Mouse (Mus musculus) ES-E14 (cell line): Measurements from ENCODE around the gene Parvg. TPM values are rescaled to one million over a fixed set of nuclear protein-coding genes. Genes with fewer than 3 reads are reported as not detected.

Source experiments
- DNase-seq: peaks from one replicate; pipeline ENCODE4 v3.0.0-alpha.2; 2013; ENCODE audit warnings: low read depth, low spot score
- H3K27ac ChIP-seq: 2 replicates; pipeline ENCODE4 v1.5.1; 2012; ENCODE audit warnings: low read depth, mild to moderate bottlenecking, low read length, moderate library complexity, mixed read lengths; ENCODE audit not compliant: poor library complexity, insufficient read depth, severe bottlenecking
- H3K36me3 ChIP-seq: 2 replicates; pipeline ENCODE4 v1.6.1; 2012; ENCODE audit warnings: mild to moderate bottlenecking, low read length, moderate library complexity, mixed read lengths; ENCODE audit not compliant: control insufficient read depth, poor library complexity, insufficient read depth, severe bottlenecking
- H3K4me1 ChIP-seq, 2 experiments: fragments of 150-350 bp in 1 of 2; sonication (generic) in 1 of 2; 2 replicates each; pipeline ENCODE4 v1.6.1; 2012; ENCODE audit warnings: low read length in 2 of 2, mild to moderate bottlenecking in 1 of 2, mixed read lengths in 1 of 2; ENCODE audit not compliant: control insufficient read depth in 2 of 2, insufficient read depth in 2 of 2, poor library complexity in 1 of 2
- H3K4me3 ChIP-seq, 2 experiments: fragments of 150-350 bp in 1 of 2; sonication (generic) in 1 of 2; 2 replicates each; pipeline ENCODE4 v1.5.1; 2012; ENCODE audit warnings: low read length in 2 of 2, low read depth in 1 of 2, mild to moderate bottlenecking in 1 of 2, mixed read lengths in 1 of 2; ENCODE audit not compliant: insufficient read depth in 1 of 2, poor library complexity in 1 of 2, severe bottlenecking in 1 of 2
- H3K9ac ChIP-seq: 2 replicates; pipeline ENCODE4 v1.6.1; 2012; ENCODE audit warnings: low read depth, mild to moderate bottlenecking, low read length, mixed read lengths; ENCODE audit not compliant: poor library complexity, insufficient read depth, severe bottlenecking
- H3K9me3 ChIP-seq: fragments of 150-350 bp; sonication (generic); 2 replicates; pipeline ENCODE4 v1.6.1; 2012; ENCODE audit warnings: low read depth, mild to moderate bottlenecking, low read length; ENCODE audit not compliant: control insufficient read depth, insufficient read depth
- CHD2 ChIP-seq: IDR thresholded peaks from 2 replicates; pipeline ENCODE4 v1.6.1; 2014; ENCODE audit warnings: mild to moderate bottlenecking, low read depth, low read length, inconsistent platforms
- HCFC1 ChIP-seq: IDR thresholded peaks from 2 replicates; pipeline ENCODE4 v1.6.1; 2012; ENCODE audit warnings: low read length, inconsistent platforms, borderline replicate concordance; ENCODE audit not compliant: insufficient read depth
- MAFK ChIP-seq: IDR thresholded peaks from 2 replicates; pipeline ENCODE4 v1.6.1; 2014; ENCODE audit warnings: mild to moderate bottlenecking, low read depth, low read length, inconsistent platforms; ENCODE audit not compliant: insufficient read depth
- ZC3H11A ChIP-seq: IDR thresholded peaks from 2 replicates; pipeline ENCODE4 v1.6.1; 2012; ENCODE audit warnings: low read depth, mild to moderate bottlenecking, inconsistent platforms, low read length, borderline replicate concordance
- ZNF384 ChIP-seq: IDR thresholded peaks from 2 replicates; pipeline ENCODE4 v1.6.1; 2012; ENCODE audit warnings: low read depth, low read length, inconsistent platforms
- in situ Hi-C, 2 experiments: fragments of 600-800 bp; cut with MboI; formaldehyde crosslinking; loops; one replicate each; pipeline ENCODE4 v1.15.1; 2025; ENCODE audit warnings: low sequenced_read_pairs in 2 of 2, inconsistent platforms in 1 of 2; ENCODE audit not compliant: unreplicated experiment in 2 of 2
- total RNA-seq: library from RNA; depleted of rRNA; stranded (reverse); fragments of 300-350 nt; gene quantifications from 2 replicates; pipeline ENCODE4 v1.2.3, GENCODE M21; 2012

Gene Parvg
- total RNA-seq, 1 experiment, result 1.3 TPM

- DNase-seq, result no peak
- in situ Hi-C loops, result no loop called here
- no peak overlapping the region for H3K9ac ChIP-seq
- no peak overlapping the region for H3K4me3 ChIP-seq
- no peak for TF ChIP-seq ZNF384
- TF ChIP-seq CHD2, result no peak
- TF ChIP-seq ZC3H11A, result no peak
- TF ChIP-seq MAFK, result no peak
- TF ChIP-seq HCFC1, result no peak
- no peaks in the 10 kb centered on the region; the same call in 1 of the 2 replicates for H3K36me3 ChIP-seq
- no peak overlapping the region for H3K27ac ChIP-seq
- H3K9me3 ChIP-seq, result no peaks in the 10 kb centered on the region
- peaks cover 0 to 18% of the 10 kb centered on the region in 2 experiments; a peak in 2 of 4 replicates for H3K4me1 ChIP-seq
Observed at GRCm38 (mm10) chr15:84310271-84310670, 13.6 kb upstream of the Parvg start.

- H3K9me3 ChIP-seq, result no peaks in the 10 kb centered on the region
- no peak overlapping the region for H3K9ac ChIP-seq
- in situ Hi-C loops, result no loop called here
- DNase-seq, result no peak
- TF ChIP-seq ZC3H11A (no peak), CHD2 (no peak), ZNF384 (no peak), HCFC1 (no peak), MAFK (no peak)
- no peak overlapping the region for H3K27ac ChIP-seq
- H3K36me3 ChIP-seq, result no peaks in the 10 kb centered on the region; the same call in 1 of the 2 replicates
- H3K4me3 ChIP-seq, result no peak overlapping the region
- H3K4me1 ChIP-seq, result peaks cover 0 to 19% of the 10 kb centered on the region in 2 experiments; a peak in 2 of 4 replicates
Observed at GRCm38 (mm10) chr15:84311295-84312085, 12.3 kb upstream of the Parvg start.

GRCm38 (mm10) chr15:84312878-84313565 lies 10.8 kb upstream of the Parvg start:
- no peak overlapping the region for H3K4me3 ChIP-seq

GRCm38 (mm10) chr15:84313566-84313878 lies 10.3 kb upstream of the Parvg start:
- TF ChIP-seq MAFK (no peak), ZC3H11A (no peak)
- in situ Hi-C loops, result no loop called here
- Histone ChIP-seq H3K9ac (no peak overlapping the region), H3K27ac (no peak overlapping the region; the same call in 1 of the 2 replicates), H3K9me3 (no peaks in the 10 kb centered on the region), H3K4me1 (peaks cover 0 to 19% of the 10 kb centered on the region in 2 experiments; a peak in 2 of 4 replicates), H3K4me3 (no peak overlapping the region), H3K36me3 (no peaks in the 10 kb centered on the region; the same call in 1 of the 2 replicates)
- DNase-seq, result no peak

More at GRCm38 (mm10) chr15:84312878-84313565, 10.8 kb upstream of the Parvg start:
- H3K9ac ChIP-seq, result no peak overlapping the region
- no peak overlapping the region; the same call in 1 of the 2 replicates for H3K27ac ChIP-seq
- no peaks in the 10 kb centered on the region for H3K9me3 ChIP-seq
- in situ Hi-C loops, result no loop called here
- peaks cover 0 to 19% of the 10 kb centered on the region in 2 experiments; a peak in 2 of 4 replicates for H3K4me1 ChIP-seq
- H3K36me3 ChIP-seq, result no peaks in the 10 kb centered on the region; the same call in 1 of the 2 replicates
- no peak for DNase-seq
- no peak for TF ChIP-seq ZC3H11A
- no peak for TF ChIP-seq HCFC1
- no peak for TF ChIP-seq MAFK
- TF ChIP-seq ZNF384, result no peak
- no peak for TF ChIP-seq CHD2
